Mouse (Mus musculus): ENCODE measurements around the gene 2900026A02Rik.

GRCm38 (mm10) chr5:113102455-113102854, 118.6 kb downstream of the 2900026A02Rik start:
- TF ChIP-seq POLR2A (IDR thresholded peaks at IDR 0.05; ENCODE audit: borderline replicate concordance, extremely low read depth, low read depth, low read length) (no peak), CTCF (IDR thresholded peaks at IDR 0.05; ENCODE audit: insufficient read depth, low read length) (no peak)
